Mouse (Mus musculus) forebrain, embryonic 16.5 days (tissue): ENCODE data around the gene Soga1. TPM values are rescaled to one million over a fixed set of nuclear protein-coding genes. Genes with fewer than 3 reads are reported as not detected.

Source experiments
- ATAC-seq: fragments of 200-750 bp; cut with Nextera tagmentation; 2 replicates; pipeline ENCODE4 v1.8.0; 2017; ENCODE audit warnings: mild to moderate bottlenecking, moderate library complexity
- H3K27ac ChIP-seq: fragments of 300-500 bp; sonication (generic); 2 replicates; pipeline ENCODE4 v1.5.1; 2014; ENCODE audit warnings: low read length, control low read depth
- H3K27me3 ChIP-seq: fragments of 300-500 bp; sonication (generic); replicated peaks from 2 replicates; pipeline ENCODE4 v1.6.1; 2014; ENCODE audit warnings: low read length; ENCODE audit not compliant: control insufficient read depth, insufficient read depth
- H3K36me3 ChIP-seq: fragments of 300-500 bp; sonication (generic); 2 replicates; pipeline ENCODE4 v1.6.1; 2014; ENCODE audit not compliant: control insufficient read depth, insufficient read depth
- H3K4me1 ChIP-seq: fragments of 300-500 bp; sonication (generic); replicated peaks from 2 replicates; pipeline ENCODE4 v1.6.1; 2014; ENCODE audit warnings: low read length; ENCODE audit not compliant: control insufficient read depth, insufficient read depth
- H3K4me2 ChIP-seq: fragments of 300-500 bp; sonication (generic); 2 replicates; pipeline ENCODE4 v1.6.1; 2014; ENCODE audit warnings: mild to moderate bottlenecking, low read length, control low read depth
- H3K4me3 ChIP-seq: fragments of 300-500 bp; sonication (generic); replicated peaks from 2 replicates; pipeline ENCODE4 v1.5.1; 2014; ENCODE audit warnings: mild to moderate bottlenecking, low read length, control low read depth
- H3K9ac ChIP-seq: fragments of 300-500 bp; sonication (generic); replicated peaks from 2 replicates; pipeline ENCODE4 v1.6.1; 2014; ENCODE audit warnings: low read depth, low read length, control low read depth
- H3K9me3 ChIP-seq: fragments of 300-500 bp; sonication (generic); 2 replicates; pipeline ENCODE4 v1.6.1; 2016; ENCODE audit warnings: low read length; ENCODE audit not compliant: control insufficient read depth
- WGBS: fragments of 180-500 bp; shearing (Covaris S2); extraction: QIAGEN DNeasy Blood & Tissue Kit; methylation state at CpG from one replicate; pipeline ENCODE4 v1.1.7; 2014; 5-methylcytosine and 5-hydroxymethylcytosine counted together
- polyA plus RNA-seq: library from polyadenylated mRNA; unstranded; fragments of >200 nt; fragmentation: Nextera tagmentation; extraction: Ambion mirVana; gene quantifications from 2 replicates; pipeline ENCODE4 v1.2.1, GENCODE M21; 2015

Gene Soga1
- polyA plus RNA-seq, 1 experiment from 2014 or later = 5.8 TPM

DNA sequence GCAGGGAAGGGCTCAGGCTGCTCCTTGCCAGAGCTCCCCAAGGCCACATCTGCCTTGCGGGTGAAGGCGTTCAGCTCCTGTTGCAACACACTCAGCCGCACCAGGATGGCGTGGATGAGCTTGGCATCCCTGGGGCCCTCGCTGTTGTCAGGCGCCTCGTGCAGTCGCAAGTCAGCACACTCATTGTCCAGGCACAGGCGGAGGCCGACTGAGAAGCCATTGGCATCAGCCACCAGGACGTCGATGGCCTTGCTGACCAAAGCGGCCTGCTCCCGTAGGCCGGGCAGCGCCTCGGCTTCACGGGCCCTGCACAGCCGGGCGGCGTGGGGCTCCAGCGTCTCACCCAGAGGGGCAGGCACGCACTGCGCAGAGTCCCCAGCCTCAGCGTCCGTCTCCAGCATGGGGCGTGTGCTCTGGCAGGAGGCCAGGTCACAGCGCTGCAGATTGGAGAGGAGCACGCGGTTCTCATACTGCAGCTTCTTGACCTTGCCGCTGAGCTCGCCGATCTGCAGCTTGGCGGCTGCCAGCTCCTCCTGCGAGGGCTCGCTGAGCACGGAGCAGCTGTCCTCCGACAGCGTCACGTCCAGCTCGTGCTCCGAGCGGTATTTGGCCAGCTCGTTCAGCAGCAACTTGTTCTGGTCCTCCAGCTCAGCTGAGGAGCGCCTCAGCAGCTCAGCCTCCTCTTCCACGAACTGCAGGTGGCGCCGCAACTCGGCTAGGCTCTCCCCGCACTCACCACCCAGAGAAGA is 39.0 kb downstream of the Soga1 start:
- Histone ChIP-seq H3K4me1 (peaks cover 6% of the 10 kb centered on the region), H3K9ac (no peak overlapping the region), H3K4me2 (no peak overlapping the region), H3K9me3 (no peaks in the 10 kb centered on the region), H3K4me3 (no peak overlapping the region), H3K27ac (no peak overlapping the region), H3K27me3 (no peaks in the 10 kb centered on the region), H3K36me3 (peaks cover 24% of the 10 kb centered on the region)
- 87% methylated on average over 50 of the region's 50 CpGs for WGBS
- ATAC-seq = peak; percentile 45

GRCm38 (mm10) chr2:157037303-157037702 is 41.8 kb downstream of the Soga1 start:
- Histone ChIP-seq H3K4me1 (no peaks in the 10 kb centered on the region), H3K9me3 (no peaks in the 10 kb centered on the region), H3K36me3 (peaks cover 28% of the 10 kb centered on the region), H3K9ac (no peak overlapping the region), H3K27ac (no peak overlapping the region), H3K4me2 (no peak overlapping the region), H3K4me3 (no peak overlapping the region), H3K27me3 (no peaks in the 10 kb centered on the region)
- ATAC-seq = no peak
- WGBS = 38% methylated on average over 9 of the region's 9 CpGs

DNA sequence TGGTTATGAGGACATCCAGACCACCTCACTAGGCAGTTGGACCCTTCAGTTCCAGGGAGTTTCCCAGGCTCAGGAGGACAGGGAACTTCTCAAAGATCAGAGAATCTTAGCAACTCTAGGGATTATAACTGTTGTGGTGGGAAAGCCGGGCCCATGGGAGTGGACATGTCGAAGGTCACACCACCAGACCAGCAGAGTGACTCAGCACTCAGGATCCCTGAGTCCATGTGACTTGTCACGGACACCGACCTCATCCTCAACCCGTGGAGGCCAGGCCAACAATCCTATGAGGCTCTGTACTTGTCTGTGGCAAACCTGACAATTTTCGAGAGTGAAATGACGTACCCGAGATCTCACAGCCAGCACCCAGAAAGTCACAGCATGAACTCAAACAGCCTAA is 42.7 kb downstream of the Soga1 start:
- H3K27ac ChIP-seq = no peak overlapping the region
- 97% methylated on average over 8 of the region's 8 CpGs for WGBS
- H3K36me3 ChIP-seq = peaks cover 29% of the 10 kb centered on the region
- no peaks in the 10 kb centered on the region for H3K4me1 ChIP-seq
- H3K9ac ChIP-seq = no peak overlapping the region
- H3K4me2 ChIP-seq = no peak overlapping the region
- H3K27me3 ChIP-seq = no peaks in the 10 kb centered on the region
- H3K9me3 ChIP-seq = no peaks in the 10 kb centered on the region
- H3K4me3 ChIP-seq = no peak overlapping the region
- ATAC-seq = no peak

- Histone ChIP-seq H3K9me3 (no peaks in the 10 kb centered on the region), H3K9ac (no peak overlapping the region), H3K27me3 (no peaks in the 10 kb centered on the region), H3K36me3 (peaks cover 24% of the 10 kb centered on the region), H3K4me1 (no peaks in the 10 kb centered on the region), H3K4me3 (no peak overlapping the region), H3K27ac (no peak overlapping the region), H3K4me2 (no peak overlapping the region)
- WGBS = 91% methylated on average over 7 of the region's 7 CpGs
- ATAC-seq = no peak
Measured at GRCm38 (mm10) chr2:157035371-157035770, 43.7 kb downstream of the Soga1 start.

DNA sequence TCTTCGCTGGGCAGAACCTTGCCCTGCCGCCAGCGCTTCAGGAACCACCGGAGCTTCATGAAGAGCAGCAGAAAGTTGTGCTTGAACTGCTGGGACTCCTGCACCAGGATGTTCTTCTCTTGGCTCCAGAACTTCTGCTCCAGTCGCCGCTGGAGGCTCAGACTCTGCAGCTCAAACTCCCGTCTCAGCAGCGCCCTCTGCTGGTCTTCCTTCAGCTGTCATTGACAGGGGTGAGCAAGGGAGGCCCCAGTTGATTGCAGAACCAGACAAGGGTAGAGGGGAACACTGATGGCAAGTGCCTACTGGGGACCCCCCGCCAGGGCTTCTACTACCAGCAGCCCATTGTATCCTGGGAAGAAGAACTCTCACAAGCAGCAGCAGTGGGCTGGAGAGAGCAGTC is 48.2 kb downstream of the Soga1 start:
- no peak overlapping the region for H3K4me3 ChIP-seq
- H3K27me3 ChIP-seq = no peaks in the 10 kb centered on the region
- no peak overlapping the region for H3K4me2 ChIP-seq
- H3K9me3 ChIP-seq = no peaks in the 10 kb centered on the region
- no peaks in the 10 kb centered on the region for H3K4me1 ChIP-seq
- H3K27ac ChIP-seq = no peak overlapping the region
- peak; percentile 80 for ATAC-seq
- no peak overlapping the region for H3K9ac ChIP-seq
- 38% methylated on average over 9 of the region's 9 CpGs for WGBS
- H3K36me3 ChIP-seq = peaks cover 52% of the 10 kb centered on the region

DNA sequence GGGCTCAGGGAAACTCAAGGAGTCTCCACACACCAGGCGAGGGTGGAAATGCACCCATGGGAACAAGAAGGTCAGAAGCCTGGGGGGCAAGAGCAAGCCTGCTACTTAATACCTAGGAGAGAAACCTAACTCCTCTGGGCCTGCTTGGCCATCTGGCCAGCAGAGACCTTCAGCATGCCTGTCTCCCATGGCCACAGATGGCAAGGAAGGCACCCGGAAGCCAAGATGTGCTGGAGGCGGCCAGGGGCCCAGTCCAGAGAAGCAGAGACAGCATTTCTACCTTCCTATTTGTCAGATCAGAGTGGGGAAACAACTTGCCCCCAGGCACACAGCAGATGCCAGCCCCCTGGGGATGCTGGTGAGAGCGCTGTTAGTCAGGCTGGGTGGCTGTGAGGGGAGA is 50.8 kb downstream of the Soga1 start:
- Histone ChIP-seq H3K4me3 (no peak overlapping the region), H3K4me2 (no peak overlapping the region), H3K27ac (no peak overlapping the region), H3K36me3 (peaks cover 74% of the 10 kb centered on the region), H3K27me3 (no peaks in the 10 kb centered on the region), H3K4me1 (no peaks in the 10 kb centered on the region), H3K9ac (no peak overlapping the region), H3K9me3 (0 out of 2 replicates have a peak, but pooled peaks cover 5% of the 10 kb centered on the region)
- no peak for ATAC-seq
- 91% methylated on average over 4 of the region's 4 CpGs for WGBS

GRCm38 (mm10) chr2:157027106-157028008 is 51.7 kb downstream of the Soga1 start:
- Histone ChIP-seq H3K9me3 (0 out of 2 replicates have a peak, but pooled peaks cover 5% of the 10 kb centered on the region), H3K4me2 (no peak overlapping the region), H3K27ac (no peak overlapping the region), H3K36me3 (peaks cover 75% of the 10 kb centered on the region), H3K4me1 (no peaks in the 10 kb centered on the region), H3K9ac (no peak overlapping the region), H3K4me3 (no peak overlapping the region), H3K27me3 (no peaks in the 10 kb centered on the region)
- 83% methylated on average over 21 of the region's 21 CpGs for WGBS
- ATAC-seq = no peak

- Histone ChIP-seq H3K4me1 (no peaks in the 10 kb centered on the region), H3K9me3 (0 out of 2 replicates have a peak, but pooled peaks cover 5% of the 10 kb centered on the region), H3K4me2 (no peak overlapping the region), H3K36me3 (peaks cover 65% of the 10 kb centered on the region), H3K4me3 (no peak overlapping the region), H3K27me3 (no peaks in the 10 kb centered on the region), H3K27ac (no peak overlapping the region), H3K9ac (no peak overlapping the region)
- no peak for ATAC-seq
- 93% methylated on average over 16 of the region's 16 CpGs for WGBS
Measured at GRCm38 (mm10) chr2:157021156-157021555, 57.9 kb downstream of the Soga1 start.

DNA sequence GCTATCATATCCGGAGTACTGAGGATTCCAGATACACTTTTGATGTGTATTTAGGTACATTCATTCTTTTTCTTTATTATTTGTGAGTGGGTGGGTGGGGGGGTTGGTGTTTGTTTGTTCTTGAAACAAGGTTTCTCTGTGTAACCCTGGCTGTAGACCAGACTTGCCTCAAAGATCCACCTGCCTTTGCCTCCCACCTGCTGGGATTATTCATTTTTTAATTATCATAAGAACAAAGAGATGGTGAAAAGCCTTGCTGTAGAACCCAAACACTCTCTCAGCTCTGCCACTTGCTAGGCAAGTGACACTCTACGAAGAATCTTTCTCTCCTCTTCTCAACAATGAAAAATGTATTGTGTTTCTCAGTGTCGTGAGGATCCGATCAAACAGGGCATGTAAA is 59.8 kb downstream of the Soga1 start:
- 80% methylated on average over 4 of the region's 4 CpGs for WGBS
- no peaks in the 10 kb centered on the region for H3K9me3 ChIP-seq

More for the DNA sequence above, 59.8 kb downstream of the Soga1 start:
- Histone ChIP-seq H3K9ac (no peak overlapping the region), H3K4me3 (no peak overlapping the region), H3K4me2 (no peak overlapping the region), H3K4me1 (no peaks in the 10 kb centered on the region), H3K27me3 (no peaks in the 10 kb centered on the region), H3K36me3 (peaks cover 57% of the 10 kb centered on the region), H3K27ac (no peak overlapping the region)
- no peak for ATAC-seq
